Mouse (Mus musculus): ENCODE data around the gene Zfp446. TPM values are rescaled to one million over a fixed set of nuclear protein-coding genes. Genes with fewer than 3 reads are reported as not detected.

The Zfp446 gene
- total RNA-seq, 4 experiments from 2014 or later: 7.5 to 10.8 (median 8.8) TPM

- peak; percentile 92 to 96 for DNase-seq (ENCODE audit: low spot score in 2 of 2)
These were observed 46.5 kb downstream of the Zfp446 start for GRCm38 (mm10) chr7:13023928-13024731.

- DNase-seq (ENCODE audit: low spot score in 2 of 2): peak; percentile 78 to 79
These were observed 47.2 kb downstream of the Zfp446 start for GRCm38 (mm10) chr7:13024805-13025204.

- DNase-seq (ENCODE audit: low spot score in 2 of 2): no peak
These were observed 48.0 kb downstream of the Zfp446 start for GRCm38 (mm10) chr7:13025511-13026112.

GRCm38 (mm10) chr7:13028986-13029385 lies 51.3 kb downstream of the Zfp446 start:
- DNase-seq (ENCODE audit: low spot score in 2 of 2): no peak

- DNase-seq (ENCODE audit: low spot score in 2 of 2): no peak
These were observed 53.4 kb downstream of the Zfp446 start for GRCm38 (mm10) chr7:13031069-13031468.

- no peak for DNase-seq (ENCODE audit: low spot score in 2 of 2)
These were observed 54.3 kb downstream of the Zfp446 start for GRCm38 (mm10) chr7:13031983-13032382.

- no peak for DNase-seq (ENCODE audit: low spot score in 2 of 2)
These were observed 54.9 kb downstream of the Zfp446 start for GRCm38 (mm10) chr7:13032541-13032940.

GRCm38 (mm10) chr7:13033451-13034147 lies 56.0 kb downstream of the Zfp446 start:
- DNase-seq (ENCODE audit: low spot score in 2 of 2): no peak

- DNase-seq (ENCODE audit: low spot score in 2 of 2): peak; percentile 98
These were observed 56.7 kb downstream of the Zfp446 start, which contains the start of gene Chmp2a for GRCm38 (mm10) chr7:13034148-13034977. Gene Chmp2a (minus strand): TSS chr7:13034807.

Other genes with a start within 250 kb of the Zfp446 start
- gene Vmn2r56, start 242.8 kb upstream of the Zfp446 start, total RNA-seq (2022): under 1 TPM in 2 of 4 experiments, not detected in 2; 0.05 to 0.08 TPM
- gene Zscan18, start 174.2 kb upstream of the Zfp446 start, total RNA-seq (2022): 10 to 100 TPM; 21.6 to 35.9 (median 28.0) TPM
- 10 to 100 TPM; 22.6 to 31.3 (median 25.8) TPM for gene Zfp329, start 159.0 kb upstream of the Zfp446 start, total RNA-seq (2022)
- gene Zfp110, start 143.1 kb upstream of the Zfp446 start, total RNA-seq (2022): 10 to 100 TPM; 14.0 to 18.0 (median 15.9) TPM
- 1 to 10 TPM; 6.6 to 8.3 (median 7.4) TPM for gene Zfp128, start 96.7 kb upstream of the Zfp446 start, total RNA-seq (2022)
- gene Zscan22, start 80.0 kb upstream of the Zfp446 start, total RNA-seq (2022): 10 to 100 TPM; 14.0 to 20.3 (median 15.1) TPM
- 100 to 1,000 TPM; 383 to 519 (median 436) TPM for gene Rps5, start 55.6 kb upstream of the Zfp446 start, total RNA-seq (2022)
- 1 to 10 TPM in 1 of 4 experiments, under 1 TPM in 3; 0.77 to 1.4 (median 0.92) TPM for gene Rnf225, start 50.4 kb upstream of the Zfp446 start, total RNA-seq (2022)
- 10 to 100 TPM in 3 of 4 experiments, 1 to 10 TPM in 1; 9.5 to 11.6 (median 11.3) TPM for gene Zfp324, start 12.0 kb upstream of the Zfp446 start, total RNA-seq (2022)
- gene Slc27a5, start 20.3 kb downstream of the Zfp446 start, total RNA-seq (2022): under 1 TPM in 3 of 4 experiments, not detected in 1; 0.27 to 0.47 (median 0.27) TPM
- 100 to 1,000 TPM; 244 to 272 (median 252) TPM for gene Trim28, start 21.3 kb downstream of the Zfp446 start, total RNA-seq (2022)
- gene Zbtb45, start 32.2 kb downstream of the Zfp446 start, total RNA-seq (2022): 10 to 100 TPM; 27.0 to 29.6 (median 29.3) TPM
- 100 to 1,000 TPM; 145 to 152 (median 147) TPM for gene Chmp2a, start 57.0 kb downstream of the Zfp446 start, total RNA-seq (2022)
- gene Ube2m, start 60.4 kb downstream of the Zfp446 start, total RNA-seq (2022): 100 to 1,000 TPM; 188 to 210 (median 192) TPM
- 10 to 100 TPM; 12.1 to 16.3 (median 15.0) TPM for gene Mzf1, start 76.9 kb downstream of the Zfp446 start, total RNA-seq (2022)
- gene Vmn1r85, start 117.3 kb downstream of the Zfp446 start, total RNA-seq (2022): not detected
- gene Vmn1r86, start 142.1 kb downstream of the Zfp446 start, total RNA-seq (2022): not detected
- not detected for gene Vmn1r87, start 162.3 kb downstream of the Zfp446 start, total RNA-seq (2022)
- under 1 TPM; 0.16 to 0.35 (median 0.27) TPM for gene Vmn1r88, start 181.7 kb downstream of the Zfp446 start, total RNA-seq (2022)
- not detected for gene Vmn1r89, start 235.2 kb downstream of the Zfp446 start, total RNA-seq (2022)

Data from layer of hippocampus, adult 8-10 months (tissue).